Mouse (Mus musculus) thymus, postnatal 10 days (tissue): ENCODE data around the gene Vcan.
A peak's percentile ranks its signal among the peaks of the same experiment; 100 is the strongest.

Experiments used
- DNase-seq, 2 experiments: peaks; one replicate each; pipeline ENCODE4 v3.0.0; 2021; ENCODE audit warnings: low spot score in 2 of 2

Gene Vcan

DNA sequence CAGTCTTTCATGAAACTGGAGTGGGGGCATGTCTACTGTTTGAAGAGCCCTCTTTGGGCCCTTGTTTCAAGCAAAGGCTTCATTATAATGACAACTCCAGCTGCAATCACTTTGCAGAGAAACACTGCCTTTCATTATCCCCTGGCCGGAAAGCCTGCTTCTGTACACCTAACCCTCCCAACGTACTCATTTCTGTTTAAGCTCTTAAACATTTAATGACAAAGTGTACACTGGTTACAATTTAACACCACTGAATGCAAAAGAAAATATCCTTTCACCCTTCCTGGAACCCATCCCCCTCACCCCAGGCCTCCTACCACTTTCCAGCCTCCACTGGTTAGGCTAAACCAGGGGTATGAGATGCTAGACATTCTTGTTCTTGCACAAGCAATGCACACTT, 15.8 kb downstream of the Vcan start:
- DNase-seq: no peak

DNA sequence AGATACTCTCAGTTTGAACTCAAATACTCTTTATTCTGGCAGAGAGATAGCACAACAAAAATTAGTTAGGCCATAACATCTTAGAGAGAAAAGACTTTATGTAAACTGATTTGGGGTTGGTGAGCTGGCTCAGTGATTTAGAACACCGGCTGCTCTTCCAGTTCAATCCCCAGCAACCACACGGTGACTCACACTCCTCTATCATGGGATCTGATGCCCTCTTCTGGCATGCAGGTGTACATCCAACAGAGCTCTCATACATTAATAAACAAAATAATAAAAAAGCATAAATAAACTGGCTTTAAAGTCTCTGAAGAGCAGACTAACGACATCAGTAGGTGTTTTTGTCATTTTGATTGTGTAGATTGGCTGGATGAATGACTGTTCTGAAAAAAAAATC, 21.8 kb downstream of the Vcan start:
- no peak for DNase-seq

DNA sequence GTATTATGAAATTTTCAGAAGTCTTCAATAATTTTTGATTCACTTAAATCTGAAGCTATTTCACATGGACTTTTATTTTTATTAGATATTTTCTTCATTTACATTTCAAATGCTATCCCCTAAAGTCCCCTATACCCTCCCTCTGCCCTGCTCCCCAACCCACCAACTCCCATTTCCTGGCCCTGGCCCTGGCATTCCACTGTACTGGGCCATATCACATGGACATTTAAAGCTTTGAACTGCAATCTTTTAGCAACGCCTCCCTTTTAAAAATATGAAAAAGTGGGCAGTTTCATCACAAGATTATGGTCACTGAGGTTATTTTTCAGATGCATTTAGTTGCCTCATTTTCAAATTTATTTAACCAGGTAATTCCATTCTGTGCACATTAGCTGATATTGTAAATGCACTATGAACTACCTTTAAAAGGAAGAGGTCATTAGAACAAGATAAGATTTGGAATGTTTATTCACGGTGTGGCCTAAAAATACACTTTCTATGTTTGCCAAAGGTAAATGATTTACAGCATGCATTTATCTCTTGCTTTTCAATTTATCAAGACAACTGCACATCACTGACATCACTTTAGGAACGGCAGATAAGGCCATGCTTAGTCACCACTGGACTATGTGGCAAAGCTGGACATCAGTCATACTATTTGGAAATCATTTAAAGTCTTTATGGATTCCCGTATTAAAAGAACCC, 32.7 kb downstream of the Vcan start:
- no peak for DNase-seq

DNA sequence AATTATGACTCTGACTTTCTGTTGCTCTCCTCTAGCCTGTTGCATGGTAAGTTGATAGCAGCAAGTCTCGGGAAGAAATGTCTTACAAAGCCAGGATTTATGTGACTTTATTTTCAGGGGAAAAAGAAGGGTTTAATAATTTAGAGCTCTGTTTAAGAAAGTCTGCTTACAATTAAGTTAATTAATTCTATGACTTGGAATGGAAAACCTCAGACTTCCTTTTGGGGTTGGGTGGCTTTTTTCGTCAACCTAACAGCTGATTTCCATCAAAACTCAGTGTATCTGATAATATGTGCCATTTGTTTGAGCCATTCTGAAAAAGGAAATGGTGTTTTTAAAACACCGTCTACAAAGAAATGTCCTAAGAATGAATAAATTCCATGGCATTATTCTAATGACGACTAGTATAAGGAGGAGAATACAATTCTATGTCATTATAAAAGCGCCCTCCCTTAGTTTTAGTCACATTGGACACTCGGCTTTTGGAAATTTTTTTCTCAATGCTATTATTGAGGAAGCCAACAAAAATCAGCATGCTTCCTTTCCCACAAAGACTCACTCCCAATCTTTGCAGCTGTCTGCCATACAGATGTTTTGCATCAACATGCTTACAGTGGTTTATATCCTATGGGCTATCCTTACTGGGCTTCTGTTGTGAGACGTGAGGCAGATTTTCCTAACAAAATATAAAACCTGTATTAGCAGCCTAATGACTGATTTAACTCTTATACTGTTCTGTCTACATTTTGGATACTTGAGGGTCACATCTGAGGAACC, 34.0 kb downstream of the Vcan start:
- DNase-seq: no peak

DNA sequence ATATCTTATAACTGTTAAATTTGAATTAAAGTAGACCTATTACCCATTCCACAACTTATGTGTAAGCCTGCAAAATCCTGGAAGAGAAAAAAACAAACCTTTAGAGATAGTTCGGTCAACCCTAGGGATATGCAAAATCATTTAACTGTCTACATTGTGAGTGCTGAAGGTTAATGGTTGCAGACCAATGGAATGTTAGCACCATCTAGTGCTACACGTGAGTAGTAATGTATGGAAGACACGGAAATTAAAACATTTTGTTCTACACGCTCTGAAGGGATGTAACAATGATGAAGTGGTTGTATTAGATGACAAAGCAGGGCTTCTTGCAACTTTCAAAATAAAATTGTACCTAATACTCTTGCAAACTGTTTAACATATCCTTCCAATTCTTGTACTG, 39.9 kb downstream of the Vcan start:
- no peak for DNase-seq

DNA sequence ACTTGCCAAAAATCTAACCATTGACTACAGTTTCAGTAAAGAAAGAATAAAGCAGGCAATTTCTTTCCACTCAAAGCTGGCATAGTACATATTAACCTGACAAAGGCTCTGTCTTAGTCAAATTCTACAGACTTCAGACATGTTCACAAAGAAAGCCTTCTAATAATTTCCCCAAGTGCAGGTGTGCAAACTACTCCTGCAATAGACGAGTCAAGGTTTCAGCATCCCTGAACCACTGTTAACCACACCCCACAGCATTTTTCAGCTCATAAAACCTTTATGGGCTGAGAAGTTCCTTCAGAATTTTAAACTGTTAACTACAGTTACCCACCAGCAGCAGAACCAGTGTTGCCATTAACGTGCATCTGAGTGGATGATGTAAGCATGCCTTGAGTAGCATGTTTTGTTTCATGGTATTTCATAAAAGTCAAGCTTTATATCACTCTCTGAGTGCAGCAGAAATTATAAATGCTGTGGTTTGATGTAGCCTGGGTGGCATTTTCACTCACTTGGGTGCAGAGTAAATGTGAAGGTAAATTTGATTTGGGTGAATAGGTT, 42.2 kb downstream of the Vcan start:
- no peak for DNase-seq

DNA sequence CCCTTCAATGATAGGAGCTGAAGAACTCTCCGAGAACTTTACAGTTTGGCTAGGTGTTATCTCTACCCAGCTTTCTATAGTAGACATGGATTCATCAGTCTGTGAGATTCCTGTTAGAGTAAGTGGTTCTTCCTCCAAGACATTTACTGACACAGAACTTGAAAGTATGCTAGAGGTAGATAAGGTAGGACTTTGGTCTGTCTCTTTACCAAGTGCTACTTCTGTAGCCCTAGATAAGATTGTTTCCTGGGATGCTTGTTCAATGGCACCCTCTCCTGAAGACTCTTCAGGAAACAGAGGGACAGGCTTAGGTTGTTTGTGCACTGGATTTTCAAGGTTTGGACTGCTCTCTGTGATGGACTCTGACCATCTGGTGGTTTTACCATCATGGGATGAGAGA, 49.7 kb downstream of the Vcan start:
- no peak for DNase-seq

DNA sequence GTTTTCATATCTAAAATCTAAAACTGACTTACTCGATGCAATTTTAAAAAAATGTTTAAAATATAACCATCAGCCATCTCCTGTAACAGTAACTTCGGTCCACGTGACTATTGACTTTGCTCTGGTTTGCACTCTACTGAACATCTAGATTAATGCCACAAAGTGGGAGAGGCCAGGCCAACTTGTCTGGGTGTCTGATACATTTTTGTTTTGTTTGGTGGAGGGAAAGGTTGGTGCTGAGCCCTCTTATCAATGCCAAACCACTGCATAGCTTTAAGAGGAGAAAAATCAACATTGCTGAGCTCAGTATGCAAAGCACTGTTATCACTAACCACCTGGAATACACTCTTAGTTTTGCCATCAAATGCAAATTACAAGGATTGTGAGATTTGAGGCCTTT, 58.8 kb downstream of the Vcan start:
- DNase-seq: no peak

DNA sequence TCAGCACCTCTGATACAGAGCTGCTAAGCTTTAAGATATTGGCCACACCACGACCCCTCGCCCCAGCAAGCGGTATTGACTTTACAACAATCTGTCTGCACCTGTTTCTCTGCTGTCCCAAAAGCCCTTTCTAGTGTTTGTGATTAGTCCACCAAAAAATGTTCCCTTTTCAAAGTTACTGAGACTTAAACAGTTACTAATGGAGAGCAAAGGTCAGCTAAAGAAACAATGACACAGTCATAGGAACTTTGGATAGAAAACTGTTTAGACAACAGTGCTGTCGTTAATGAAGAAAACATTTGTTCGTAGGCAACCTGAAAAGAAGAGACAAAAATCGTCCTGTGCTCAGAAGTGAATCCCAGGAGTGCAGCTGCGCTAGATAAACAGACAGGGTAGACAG, 60.1 kb downstream of the Vcan start:
- DNase-seq: no peak

DNA sequence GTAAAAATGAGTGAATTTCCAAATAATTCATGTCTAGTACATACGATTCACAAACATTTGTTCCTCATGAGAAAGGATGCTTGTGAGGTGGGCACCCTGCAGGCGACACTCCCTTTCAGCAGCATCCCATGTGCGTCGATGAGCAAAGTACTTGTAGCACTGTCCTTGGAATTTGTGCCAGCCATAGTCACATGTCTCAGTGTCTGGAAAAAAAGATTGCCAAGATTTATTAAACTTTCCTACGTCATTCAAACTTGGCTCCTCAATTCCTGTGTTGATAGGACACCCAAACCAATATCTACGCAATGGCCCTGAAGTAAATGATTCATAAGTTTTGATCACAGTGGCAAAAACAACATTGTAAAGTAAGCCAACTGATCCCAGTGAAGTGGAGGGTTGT, 62.6 kb downstream of the Vcan start:
- no peak for DNase-seq

DNA sequence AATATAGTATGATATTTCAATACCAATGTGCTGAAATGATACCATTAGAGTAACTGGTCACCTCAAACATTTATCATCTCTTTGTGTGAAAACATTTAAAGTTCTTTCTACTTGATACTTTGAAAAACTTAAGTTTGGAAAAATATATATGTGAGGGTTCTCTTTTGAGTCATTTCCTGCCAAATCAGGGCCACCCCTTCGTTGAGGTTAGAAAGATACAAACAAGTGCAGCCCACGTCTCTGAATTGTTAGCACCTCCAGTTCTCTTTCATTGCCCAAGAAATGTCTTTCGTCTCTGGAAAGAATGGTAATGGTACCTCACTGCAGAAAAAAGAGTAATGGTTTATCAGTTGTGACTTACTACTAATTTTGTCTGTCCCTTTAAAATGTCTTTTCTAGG, 71.8 kb downstream of the Vcan start:
- no peak for DNase-seq

DNA sequence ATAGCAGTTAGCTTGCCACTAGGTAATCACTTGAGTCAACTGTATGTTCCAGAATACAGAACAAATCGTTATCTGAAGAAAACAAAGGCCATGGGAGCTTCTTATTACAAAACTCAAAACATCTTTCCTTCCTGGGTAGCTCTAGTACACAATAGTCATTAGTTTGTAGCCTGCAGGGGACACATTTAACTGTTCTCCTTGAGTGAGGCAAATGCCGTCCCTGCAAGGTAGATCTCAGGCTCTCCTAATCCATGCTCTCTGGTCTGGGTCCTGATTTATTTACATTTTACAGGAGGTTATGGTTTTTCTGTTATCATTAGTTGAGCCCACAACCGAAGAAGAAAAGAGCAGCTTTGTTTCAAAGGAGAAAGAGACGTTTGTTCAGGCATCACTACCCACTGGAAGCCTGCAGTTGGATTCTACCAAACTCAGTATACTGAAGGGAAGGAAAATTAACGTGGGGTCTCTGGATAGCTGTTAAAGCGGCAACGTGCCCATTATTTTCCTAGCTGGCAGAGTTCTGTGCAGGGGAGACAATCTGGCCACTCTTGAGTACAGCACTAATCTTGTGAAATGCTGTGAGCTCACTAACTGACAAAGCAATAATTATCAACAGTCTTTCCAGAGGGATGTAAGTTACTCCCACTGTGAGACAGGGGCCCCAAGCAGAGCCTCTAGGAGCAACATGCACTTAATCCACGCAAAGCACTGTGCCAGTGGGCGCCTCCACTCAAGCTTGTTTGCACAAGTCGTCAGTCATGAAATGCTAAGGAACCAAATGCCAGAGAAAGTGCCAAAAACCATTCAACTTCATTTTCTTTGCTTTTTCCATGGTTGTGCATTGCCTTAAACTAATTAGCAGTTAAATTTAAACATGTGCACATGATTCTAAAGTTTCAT, 73.1 kb downstream of the Vcan start:
- DNase-seq: no peak

DNA sequence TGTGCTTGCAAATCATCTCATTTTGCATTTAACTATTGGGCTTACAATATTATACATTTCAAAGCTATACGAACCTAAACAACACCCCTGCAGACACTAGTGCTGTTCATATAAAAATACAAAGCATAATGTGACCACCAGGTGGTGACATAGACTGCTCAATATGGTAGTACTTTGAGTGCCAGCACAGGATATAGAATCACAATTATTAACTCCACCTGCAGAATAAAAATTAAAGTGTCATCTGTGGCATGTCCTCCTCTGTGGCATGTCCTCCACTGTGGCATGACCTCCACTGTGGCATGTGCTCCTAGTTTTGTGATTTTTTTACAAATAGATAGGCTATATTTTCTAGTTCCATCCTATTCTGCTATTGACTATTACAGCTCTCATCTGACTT, 74.2 kb downstream of the Vcan start:
- DNase-seq: no peak

DNA sequence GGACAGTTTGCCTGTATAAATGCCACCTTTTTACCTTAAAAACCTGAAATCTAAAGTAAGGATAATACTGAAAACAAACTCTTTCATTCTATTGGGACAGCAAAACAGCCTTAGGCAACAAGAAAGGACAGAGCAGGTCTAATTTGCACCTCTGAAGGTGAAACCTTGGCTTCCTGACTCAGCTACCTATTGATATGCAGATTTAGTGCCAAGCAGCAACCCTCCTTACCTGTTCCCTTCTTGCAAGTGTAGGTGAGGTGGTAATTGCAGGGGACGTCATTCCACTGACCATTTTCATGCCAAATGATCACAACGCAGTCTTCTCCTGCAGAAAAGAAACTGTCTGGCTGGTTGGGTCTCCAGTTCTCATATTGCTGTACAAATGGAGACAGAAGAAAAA, 80.6 kb downstream of the Vcan start:
- no peak for DNase-seq

DNA sequence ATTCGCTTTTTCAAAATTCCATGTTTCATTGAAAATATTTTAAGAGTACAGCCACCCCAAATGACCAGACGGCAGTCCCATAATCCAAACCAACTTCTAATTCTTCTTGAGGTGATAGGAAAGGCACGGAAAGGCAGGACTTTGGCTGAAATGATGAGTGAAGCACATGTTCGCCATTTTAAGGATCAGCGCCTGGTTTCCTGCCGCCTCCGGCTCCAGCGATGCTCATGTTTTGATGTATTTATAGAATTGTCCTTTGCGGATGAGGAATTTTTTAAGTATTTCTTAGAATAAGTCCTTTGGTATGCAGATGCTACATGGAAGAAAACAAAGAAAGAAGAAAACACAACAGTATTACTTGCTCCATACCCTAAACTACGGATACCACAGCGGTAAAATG, 85.3 kb downstream of the Vcan start:
- DNase-seq: no peak

DNA sequence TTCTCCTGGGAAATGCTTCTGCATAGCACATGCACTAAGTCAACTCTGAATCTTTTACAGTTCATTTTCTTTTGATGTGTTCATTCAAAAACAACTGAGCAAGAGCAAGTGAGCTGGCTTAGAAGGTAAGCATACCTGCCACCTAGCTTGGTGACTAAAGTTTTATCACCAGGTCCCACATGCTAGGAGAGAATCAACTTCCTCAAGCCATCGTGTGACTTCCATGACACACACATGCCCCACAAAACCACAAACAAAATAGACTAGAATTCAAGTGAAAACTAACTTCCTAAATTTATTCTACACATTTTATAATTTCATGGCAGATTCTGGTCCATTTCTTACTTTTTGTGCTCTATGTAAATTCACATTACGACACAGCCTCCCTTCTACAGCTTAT, 89.0 kb downstream of the Vcan start:
- DNase-seq: no peak

DNA sequence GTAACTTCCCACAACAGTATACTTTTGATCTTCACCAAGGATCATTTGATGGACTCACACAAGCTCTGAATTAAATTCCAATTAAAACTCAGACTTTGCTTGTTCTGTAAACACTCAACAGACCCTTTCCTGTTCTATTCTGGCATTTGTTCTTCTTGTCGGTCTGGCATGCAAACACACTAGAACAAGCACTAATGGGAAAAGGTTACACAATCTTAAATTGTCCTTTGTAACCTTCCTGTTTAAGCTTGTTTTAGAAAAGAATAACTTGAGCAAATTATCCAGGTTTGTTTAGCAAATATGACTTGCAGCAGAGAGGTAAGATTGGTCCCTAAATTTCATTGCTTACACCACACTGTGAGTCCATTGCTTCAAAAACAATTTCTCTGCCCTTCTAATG, 89.5 kb downstream of the Vcan start:
- no peak for DNase-seq

DNA sequence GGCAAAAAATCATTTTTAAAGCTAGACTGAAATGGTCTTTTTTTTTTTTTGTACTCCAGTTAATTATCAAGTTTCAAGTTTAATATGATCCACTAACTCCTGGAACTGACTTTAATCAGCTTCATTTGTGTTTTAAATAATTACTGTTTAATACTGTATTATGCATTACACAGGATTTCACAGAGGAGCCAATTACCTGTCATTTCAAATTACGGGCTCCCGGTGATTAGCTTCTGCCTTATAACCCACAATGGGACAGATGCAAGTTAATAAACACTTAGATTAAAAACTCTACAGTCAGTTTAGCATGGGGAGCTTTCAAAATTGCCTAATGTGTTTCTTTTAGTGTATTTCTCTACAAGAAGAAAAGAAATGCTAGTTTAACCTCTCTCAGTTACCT, 96.7 kb downstream of the Vcan start:
- DNase-seq: no peak

DNA sequence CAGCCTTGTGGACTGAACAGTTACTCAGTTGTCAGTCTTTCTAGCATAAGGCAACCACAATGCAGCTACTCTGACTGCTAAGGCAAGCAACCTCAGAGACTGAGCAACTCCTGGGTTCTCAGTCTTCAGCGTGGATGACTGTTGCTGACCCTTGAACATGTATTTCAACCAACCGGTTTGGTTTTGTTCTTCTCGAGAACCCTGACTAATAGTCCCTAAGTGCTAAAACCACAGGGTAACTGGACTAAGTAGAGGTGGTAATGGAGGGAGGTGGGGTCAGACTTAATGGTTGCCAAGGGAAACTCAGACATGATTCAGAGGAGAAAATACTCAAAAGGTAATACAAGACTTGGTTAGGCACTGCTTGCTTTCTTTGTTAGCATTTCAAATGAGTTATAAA, 105.3 kb downstream of the Vcan start:
- DNase-seq: no peak

DNA sequence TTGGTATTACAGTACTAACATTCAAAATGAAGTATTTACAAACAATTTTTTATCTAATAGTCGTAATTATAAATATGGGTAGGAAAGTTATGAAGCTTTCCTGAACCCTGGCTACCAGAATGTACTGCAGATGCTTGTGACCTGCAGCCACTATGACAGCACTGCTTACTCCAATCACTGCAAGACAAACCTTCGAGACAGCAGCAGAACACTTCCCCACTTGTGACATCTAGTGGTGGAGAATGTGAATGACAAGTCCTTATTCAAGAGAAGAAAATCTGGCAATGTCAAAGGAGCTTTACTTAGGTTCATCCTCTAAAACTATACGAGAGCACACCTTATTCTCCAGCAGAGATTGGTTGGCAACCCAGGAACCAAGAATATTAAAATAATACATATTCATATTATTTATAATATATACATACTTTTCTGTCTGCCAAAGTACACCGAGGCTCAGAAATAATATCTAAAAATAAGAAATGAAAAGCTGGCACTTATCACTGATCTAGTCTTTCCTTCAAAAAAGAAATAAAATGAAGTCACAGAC, 108.1 kb downstream of the Vcan start:
- DNase-seq: peak in 1 of 2 experiments; percentile 11

DNA sequence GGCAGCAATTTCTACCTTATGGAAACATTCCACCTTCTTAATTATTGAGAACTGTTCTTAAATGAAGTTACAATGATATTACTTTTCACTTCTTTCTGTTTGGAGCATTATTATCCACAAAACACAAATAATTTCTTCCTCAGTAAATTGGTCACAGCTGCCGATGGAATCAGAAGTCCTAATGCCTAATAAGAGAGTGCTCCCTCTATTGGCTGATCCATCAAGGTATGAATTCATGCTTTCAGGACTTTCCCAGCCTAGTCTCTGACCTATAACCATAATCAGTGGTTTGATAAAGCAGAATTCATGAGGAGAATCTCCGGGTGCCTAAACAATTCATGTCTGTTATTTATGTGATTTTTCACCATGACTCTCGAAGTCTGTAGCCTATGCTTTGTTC, 123.2 kb downstream of the Vcan start:
- DNase-seq: no peak

DNA sequence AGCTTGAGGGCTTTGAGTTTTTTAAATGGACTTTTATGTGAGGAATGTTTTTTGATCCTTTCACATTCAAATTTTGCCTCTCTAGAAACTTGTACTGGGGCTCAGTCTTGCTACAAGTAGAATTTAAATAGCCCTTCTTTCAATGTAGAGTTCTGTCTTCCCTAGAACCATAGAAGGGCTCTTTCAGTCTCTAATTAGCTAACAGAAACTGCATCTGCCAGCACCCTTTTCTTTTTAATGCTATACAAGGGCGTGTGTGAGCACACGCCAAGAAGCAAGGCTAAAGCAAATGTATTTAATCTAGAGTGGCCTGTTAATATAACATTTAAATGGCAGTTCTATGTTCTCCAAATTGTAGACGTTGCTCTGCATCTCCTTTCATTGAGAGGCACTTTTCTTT, 134.9 kb downstream of the Vcan start:
- DNase-seq: no peak
